Mouse (Mus musculus): ENCODE measurements around the gene Tsr3. TPM values are rescaled to one million over a fixed set of nuclear protein-coding genes. Genes with fewer than 3 reads are reported as not detected.
"Not testable (repeated sequence)": the region's sequence is repeated elsewhere in the genome, so short reads cannot be mapped to it uniquely, and the experiment has no call there.

The Tsr3 gene
- polyA plus RNA-seq, 1 experiment from 2014 or later, result 33.6 TPM

- Histone ChIP-seq H3K4me1 (ENCODE audit: control insufficient read depth, insufficient read depth, low read length) (peaks cover 3% of the 10 kb centered on the region), H3K4me3 (ENCODE audit: low read depth, low read length) (no peak overlapping the region), H3K27me3 (ENCODE audit: control insufficient read depth, insufficient read depth, low read length) (no peaks in the 10 kb centered on the region), H3K9ac (ENCODE audit: low read depth, low read length) (no peak overlapping the region), H3K27ac (ENCODE audit: low read depth, low read length) (no peak overlapping the region), H3K36me3 (ENCODE audit: control insufficient read depth, insufficient read depth, low read length) (peaks cover 2% of the 10 kb centered on the region; the same call in 1 of the 2 replicates), H3K4me2 (no peak overlapping the region; the same call in 1 of the 2 replicates), H3K9me3 (replicated peaks; ENCODE audit: control insufficient read depth, low read length) (no peaks in the 10 kb centered on the region)
- WGBS (ENCODE audit: insufficient replicate concordance), result 67% methylated on average over 1 of the region's 1 CpGs
- no peak for ATAC-seq (replicated peaks; ENCODE audit: insufficient number of reproducible peaks, low FRiP score, low TSS enrichment)
Measured at GRCm38 (mm10) chr17:25220746-25221145, 19.2 kb upstream of the Tsr3 start.

GRCm38 (mm10) chr17:25221821-25222503, 18.0 kb upstream of the Tsr3 start:
- Histone ChIP-seq H3K4me2 (peak overlapping the region; percentile 89), H3K9ac (ENCODE audit: low read depth, low read length) (peak overlapping the region; percentile 66), H3K27ac (ENCODE audit: low read depth, low read length) (peak overlapping the region; percentile 68), H3K9me3 (replicated peaks; ENCODE audit: control insufficient read depth, low read length) (no peaks in the 10 kb centered on the region), H3K27me3 (ENCODE audit: control insufficient read depth, insufficient read depth, low read length) (no peaks in the 10 kb centered on the region), H3K4me3 (ENCODE audit: low read depth, low read length) (peak overlapping the region; percentile 52), H3K4me1 (ENCODE audit: control insufficient read depth, insufficient read depth, low read length) (peaks cover 3% of the 10 kb centered on the region), H3K36me3 (ENCODE audit: control insufficient read depth, insufficient read depth, low read length) (no peaks in the 10 kb centered on the region)
- 1% methylated on average over 19 of the region's 30 CpGs for WGBS (ENCODE audit: insufficient replicate concordance)
- peak; percentile 80 for ATAC-seq (replicated peaks; ENCODE audit: insufficient number of reproducible peaks, low FRiP score, low TSS enrichment)

- 9% methylated on average over 20 of the region's 28 CpGs for WGBS (ENCODE audit: insufficient replicate concordance)
- H3K36me3 ChIP-seq (ENCODE audit: control insufficient read depth, insufficient read depth, low read length); H3K9me3 ChIP-seq (replicated peaks; ENCODE audit: control insufficient read depth, low read length); H3K27me3 ChIP-seq (ENCODE audit: control insufficient read depth, insufficient read depth, low read length); H3K4me1 ChIP-seq (ENCODE audit: control insufficient read depth, insufficient read depth, low read length): not testable (repeated sequence)
- peak; percentile 82 for ATAC-seq (replicated peaks; ENCODE audit: insufficient number of reproducible peaks, low FRiP score, low TSS enrichment)
- peak overlapping the region; percentile 80 for H3K27ac ChIP-seq (ENCODE audit: low read depth, low read length)
- peak overlapping the region; percentile 53 for H3K9ac ChIP-seq (ENCODE audit: low read depth, low read length)
- peak overlapping the region; percentile 52 for H3K4me3 ChIP-seq (ENCODE audit: low read depth, low read length)
- peak overlapping the region; percentile 89 for H3K4me2 ChIP-seq
Measured at GRCm38 (mm10) chr17:25222504-25222940, 17.4 kb upstream of the Tsr3 start.

GRCm38 (mm10) chr17:25222951-25223601, 16.9 kb upstream of the Tsr3 start:
- H3K4me2 ChIP-seq, result peak overlapping the region; percentile 89
- no peak for ATAC-seq (replicated peaks; ENCODE audit: insufficient number of reproducible peaks, low FRiP score, low TSS enrichment)
- WGBS (ENCODE audit: insufficient replicate concordance), result 41% methylated on average over 6 of the region's 6 CpGs
- H3K36me3 ChIP-seq (ENCODE audit: control insufficient read depth, insufficient read depth, low read length), result no peaks in the 10 kb centered on the region
- peak overlapping the region; percentile 52 for H3K4me3 ChIP-seq (ENCODE audit: low read depth, low read length)
- H3K9me3 ChIP-seq (replicated peaks; ENCODE audit: control insufficient read depth, low read length), result no peaks in the 10 kb centered on the region
- H3K9ac ChIP-seq (ENCODE audit: low read depth, low read length), result peak overlapping the region; percentile 53
- H3K27ac ChIP-seq (ENCODE audit: low read depth, low read length), result peak overlapping the region; percentile 80
- peaks cover 3% of the 10 kb centered on the region for H3K4me1 ChIP-seq (ENCODE audit: control insufficient read depth, insufficient read depth, low read length)
- no peaks in the 10 kb centered on the region for H3K27me3 ChIP-seq (ENCODE audit: control insufficient read depth, insufficient read depth, low read length)

- Histone ChIP-seq H3K36me3 (ENCODE audit: control insufficient read depth, insufficient read depth, low read length) (peaks cover 4% of the 10 kb centered on the region), H3K4me2 (peak overlapping the region; percentile 53), H3K4me3 (ENCODE audit: low read depth, low read length) (no peak overlapping the region), H3K4me1 (ENCODE audit: control insufficient read depth, insufficient read depth, low read length) (peaks cover 3% of the 10 kb centered on the region), H3K27ac (ENCODE audit: low read depth, low read length) (0 out of 2 replicates have a peak overlapping the region, but pooled peaks have one; percentile 35), H3K27me3 (ENCODE audit: control insufficient read depth, insufficient read depth, low read length) (no peaks in the 10 kb centered on the region), H3K9ac (ENCODE audit: low read depth, low read length) (no peak overlapping the region), H3K9me3 (replicated peaks; ENCODE audit: control insufficient read depth, low read length) (no peaks in the 10 kb centered on the region)
- WGBS (ENCODE audit: insufficient replicate concordance), result 77% methylated on average over 7 of the region's 7 CpGs
- no peak for ATAC-seq (replicated peaks; ENCODE audit: insufficient number of reproducible peaks, low FRiP score, low TSS enrichment)
Measured at GRCm38 (mm10) chr17:25224586-25225222, 15.3 kb upstream of the Tsr3 start.

- Histone ChIP-seq H3K4me3 (ENCODE audit: low read depth, low read length) (no peak overlapping the region), H3K9ac (ENCODE audit: low read depth, low read length) (no peak overlapping the region), H3K9me3 (replicated peaks; ENCODE audit: control insufficient read depth, low read length) (no peaks in the 10 kb centered on the region), H3K4me2 (peak overlapping the region; percentile 29; the same call in 1 of the 2 replicates), H3K27me3 (ENCODE audit: control insufficient read depth, insufficient read depth, low read length) (no peaks in the 10 kb centered on the region), H3K36me3 (ENCODE audit: control insufficient read depth, insufficient read depth, low read length) (peaks cover 4% of the 10 kb centered on the region), H3K4me1 (ENCODE audit: control insufficient read depth, insufficient read depth, low read length) (peaks cover 3% of the 10 kb centered on the region), H3K27ac (ENCODE audit: low read depth, low read length) (no peak overlapping the region)
- 82% methylated on average over 4 of the region's 4 CpGs for WGBS (ENCODE audit: insufficient replicate concordance)
- ATAC-seq (replicated peaks; ENCODE audit: insufficient number of reproducible peaks, low FRiP score, low TSS enrichment), result no peak
Measured at GRCm38 (mm10) chr17:25225659-25226058, 14.3 kb upstream of the Tsr3 start.

DNA sequence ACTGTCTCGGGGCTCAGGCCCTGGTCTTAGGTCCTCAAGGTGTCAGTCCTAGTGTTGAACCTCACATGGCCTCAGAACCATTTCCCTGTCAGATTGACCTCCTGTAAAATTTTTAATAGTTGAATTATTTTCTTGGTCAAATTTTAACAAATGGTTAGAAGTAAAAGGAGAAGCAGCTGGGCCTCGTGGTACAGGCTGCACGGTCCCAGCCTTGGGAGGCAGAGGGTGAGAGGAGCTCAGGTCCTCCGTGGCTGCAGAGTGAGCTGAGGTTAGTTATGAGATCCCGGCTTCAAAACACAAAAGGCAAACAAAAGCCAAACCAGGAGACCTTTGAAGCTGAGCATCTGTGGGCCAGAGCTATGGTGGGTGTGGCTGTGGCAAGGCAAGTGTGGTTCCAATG, 12.0 kb upstream of the Tsr3 start:
- no peak overlapping the region for H3K9ac ChIP-seq (ENCODE audit: low read depth, low read length)
- H3K4me2 ChIP-seq, result no peak overlapping the region
- no peaks in the 10 kb centered on the region for H3K9me3 ChIP-seq (replicated peaks; ENCODE audit: control insufficient read depth, low read length)
- H3K27me3 ChIP-seq (ENCODE audit: control insufficient read depth, insufficient read depth, low read length), result no peaks in the 10 kb centered on the region
- H3K27ac ChIP-seq (ENCODE audit: low read depth, low read length), result no peak overlapping the region
- H3K4me1 ChIP-seq (ENCODE audit: control insufficient read depth, insufficient read depth, low read length), result no peaks in the 10 kb centered on the region
- ATAC-seq (replicated peaks; ENCODE audit: insufficient number of reproducible peaks, low FRiP score, low TSS enrichment), result no peak
- peaks cover 4% of the 10 kb centered on the region for H3K36me3 ChIP-seq (ENCODE audit: control insufficient read depth, insufficient read depth, low read length)
- H3K4me3 ChIP-seq (ENCODE audit: low read depth, low read length), result no peak overlapping the region
- WGBS (ENCODE audit: insufficient replicate concordance), result 94% methylated on average over 5 of the region's 5 CpGs

DNA sequence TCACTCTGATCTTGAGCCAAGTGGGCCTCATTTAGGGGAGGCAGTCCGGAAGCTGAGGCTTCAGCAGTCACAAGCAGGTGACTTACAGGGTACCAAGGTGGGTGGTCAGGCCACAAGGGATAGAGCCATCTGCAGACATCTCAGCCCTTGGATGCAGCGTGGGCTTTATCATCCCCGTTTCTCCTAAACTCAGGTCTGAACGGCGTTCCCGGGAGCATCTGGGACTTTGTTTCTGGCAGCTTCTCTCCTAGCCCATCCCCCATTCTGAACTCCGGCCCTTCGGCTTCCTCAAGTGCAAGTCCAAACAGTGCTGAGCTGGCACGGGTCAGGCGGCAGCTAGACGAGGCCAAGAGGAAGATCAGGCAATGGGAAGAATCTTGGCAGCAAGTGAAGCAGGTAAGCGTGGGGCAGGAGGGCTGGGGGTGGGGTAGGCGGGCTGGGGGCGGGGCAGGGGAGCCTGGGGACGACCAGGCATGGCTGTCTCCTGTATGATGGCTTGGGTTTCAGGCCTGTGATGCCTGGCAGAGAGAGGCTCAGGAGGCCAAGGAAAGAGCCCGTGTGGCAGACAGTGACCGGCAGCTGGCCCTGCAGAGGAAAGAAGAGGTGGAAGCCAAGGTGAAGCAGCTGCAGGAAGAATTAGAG, 9.8 kb upstream of the Tsr3 start:
- not testable (repeated sequence) for H3K36me3 ChIP-seq (ENCODE audit: control insufficient read depth, insufficient read depth, low read length); ATAC-seq (replicated peaks; ENCODE audit: insufficient number of reproducible peaks, low FRiP score, low TSS enrichment)

More for the DNA sequence above, 9.8 kb upstream of the Tsr3 start:
- not testable (repeated sequence) for H3K4me1 ChIP-seq (ENCODE audit: control insufficient read depth, insufficient read depth, low read length); H3K9ac ChIP-seq (ENCODE audit: low read depth, low read length); H3K27ac ChIP-seq (ENCODE audit: low read depth, low read length); H3K4me2 ChIP-seq; H3K9me3 ChIP-seq (replicated peaks; ENCODE audit: control insufficient read depth, low read length); H3K4me3 ChIP-seq (ENCODE audit: low read depth, low read length); H3K27me3 ChIP-seq (ENCODE audit: control insufficient read depth, insufficient read depth, low read length)
- WGBS (ENCODE audit: insufficient replicate concordance), result 77% methylated on average over 15 of the region's 17 CpGs
